Mouse (Mus musculus) heart, embryonic 16.5 days (tissue): ENCODE measurements around the gene Card9. TPM values are rescaled to one million over a fixed set of nuclear protein-coding genes. Genes with fewer than 3 reads are reported as not detected.

Experiments
- ATAC-seq: fragments of 200-750 bp; cut with Nextera tagmentation; replicated peaks from 2 replicates; pipeline ENCODE4 v1.8.0; 2017; ENCODE audit warnings: moderate number of reproducible peaks; ENCODE audit not compliant: insufficient read depth, low FRiP score; ENCODE audit errors: extremely low read depth
- H3K27ac ChIP-seq: fragments of 300-500 bp; sonication (generic); 2 replicates; pipeline ENCODE4 v1.5.1; 2014; ENCODE audit warnings: mild to moderate bottlenecking, low read length, control low read depth, moderate library complexity
- H3K27me3 ChIP-seq: fragments of 300-500 bp; sonication (generic); 2 replicates; pipeline ENCODE4 v1.6.1; 2014; ENCODE audit warnings: low read length, mixed read lengths; ENCODE audit not compliant: control insufficient read depth, insufficient read depth
- H3K36me3 ChIP-seq: fragments of 300-500 bp; sonication (generic); 2 replicates; pipeline ENCODE4 v1.6.1; 2014; ENCODE audit not compliant: control insufficient read depth, insufficient read depth
- H3K4me1 ChIP-seq: fragments of 300-500 bp; sonication (generic); 2 replicates; pipeline ENCODE4 v1.6.1; 2014; ENCODE audit warnings: low read length, mixed read lengths; ENCODE audit not compliant: control insufficient read depth, insufficient read depth
- H3K4me2 ChIP-seq: fragments of 300-500 bp; sonication (generic); 2 replicates; pipeline ENCODE4 v1.6.1; 2014; ENCODE audit warnings: low read depth, mild to moderate bottlenecking, control low read depth, low read length
- H3K4me3 ChIP-seq: fragments of 300-500 bp; sonication (generic); 2 replicates; pipeline ENCODE4 v1.5.1; 2014; ENCODE audit warnings: mild to moderate bottlenecking, control low read depth, low read length
- H3K9ac ChIP-seq: fragments of 300-500 bp; sonication (generic); 2 replicates; pipeline ENCODE4 v1.6.1; 2014; ENCODE audit warnings: low read length, control low read depth
- H3K9me3 ChIP-seq: fragments of 300-500 bp; sonication (generic); replicated peaks from 2 replicates; pipeline ENCODE4 v1.6.1; 2016; ENCODE audit warnings: low read length; ENCODE audit not compliant: control insufficient read depth
- WGBS: fragments of 180-500 bp; shearing (Covaris S2); extraction: QIAGEN DNeasy Blood & Tissue Kit; methylation state at CpG from one replicate; pipeline ENCODE4 v1.1.7; 2014; 5-methylcytosine and 5-hydroxymethylcytosine counted together
- polyA plus RNA-seq: library from polyadenylated mRNA; unstranded; fragments of >200 nt; fragmentation: Nextera tagmentation; extraction: Ambion mirVana; gene quantifications from 2 replicates; pipeline ENCODE4 v1.2.1, GENCODE M21; 2015

The Card9 gene
- polyA plus RNA-seq, 1 experiment from 2014 or later: 1.2 TPM

DNA sequence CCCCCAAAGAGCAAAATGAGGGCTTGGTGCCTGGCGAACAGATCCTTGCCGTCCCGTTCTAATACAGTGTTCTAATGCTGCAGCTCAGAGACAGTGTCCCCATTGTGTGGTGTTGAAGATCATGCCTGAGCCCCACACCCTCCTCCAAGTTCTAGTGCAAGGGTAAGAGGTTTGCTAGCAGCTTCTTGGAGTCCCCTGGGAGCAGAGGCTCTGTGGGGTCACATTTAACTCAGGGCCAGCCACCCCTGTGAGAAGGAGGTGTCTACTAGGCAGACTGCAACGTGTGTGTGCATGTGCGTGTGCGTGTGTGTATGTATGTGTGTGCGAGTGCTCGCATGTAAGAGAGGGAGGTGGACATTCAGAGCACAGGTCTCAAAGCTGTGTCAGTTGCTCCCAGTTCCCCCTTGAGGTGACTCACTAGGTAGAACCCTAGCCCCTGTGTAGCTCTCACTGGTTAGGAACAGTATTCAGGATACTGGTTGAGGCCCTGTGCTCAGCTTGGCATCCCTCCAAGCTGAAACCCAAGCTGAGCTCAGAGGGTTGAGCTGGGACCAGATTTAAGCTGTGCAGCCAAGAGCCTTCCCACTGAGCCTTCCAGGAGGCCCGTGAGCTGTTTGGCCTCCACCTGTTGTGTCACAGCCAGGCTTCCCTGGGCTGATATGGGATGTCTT lies 44.0 kb downstream of the Card9 start:
- peak overlapping the region; percentile 95 for H3K27ac ChIP-seq
- peak overlapping the region; percentile 91 for H3K4me3 ChIP-seq
- peaks cover 44% of the 10 kb centered on the region for H3K4me1 ChIP-seq
- no peaks in the 10 kb centered on the region for H3K9me3 ChIP-seq
- peak overlapping the region; percentile 77 for H3K4me2 ChIP-seq
- no peak for ATAC-seq
- H3K27me3 ChIP-seq: no peaks in the 10 kb centered on the region
- 56% methylated on average over 9 of the region's 9 CpGs for WGBS
- peak overlapping the region; percentile 96 for H3K9ac ChIP-seq
- no peaks in the 10 kb centered on the region for H3K36me3 ChIP-seq

DNA sequence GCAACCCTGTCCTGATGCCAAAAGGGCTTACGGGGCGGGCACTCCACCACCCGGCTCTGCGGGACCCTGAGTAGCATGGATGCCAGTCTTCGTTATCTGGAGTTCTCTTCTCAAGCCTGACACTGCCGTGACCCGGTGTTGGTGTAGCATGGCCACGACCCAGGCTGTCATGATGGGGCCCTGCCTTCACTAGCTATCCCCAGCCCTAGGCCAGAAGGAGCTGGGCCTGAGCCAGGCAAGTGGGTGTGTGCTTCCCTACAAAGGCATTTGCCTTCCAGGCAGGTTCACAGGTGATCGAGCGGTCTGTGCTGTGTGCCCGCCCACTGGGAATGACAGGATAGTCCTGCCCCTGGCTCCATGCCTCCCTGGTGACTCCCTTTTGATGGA lies 44.8 kb downstream of the Card9 start:
- peak; percentile 18 for ATAC-seq
- WGBS: 3% methylated on average over 11 of the region's 11 CpGs
- H3K27me3 ChIP-seq: no peaks in the 10 kb centered on the region
- H3K9ac ChIP-seq: peak overlapping the region; percentile 96
- H3K4me3 ChIP-seq: peak overlapping the region; percentile 91
- H3K27ac ChIP-seq: peak overlapping the region; percentile 95
- peak overlapping the region; percentile 77 for H3K4me2 ChIP-seq
- peaks cover 44% of the 10 kb centered on the region for H3K4me1 ChIP-seq
- no peaks in the 10 kb centered on the region for H3K9me3 ChIP-seq
- H3K36me3 ChIP-seq: no peaks in the 10 kb centered on the region

DNA sequence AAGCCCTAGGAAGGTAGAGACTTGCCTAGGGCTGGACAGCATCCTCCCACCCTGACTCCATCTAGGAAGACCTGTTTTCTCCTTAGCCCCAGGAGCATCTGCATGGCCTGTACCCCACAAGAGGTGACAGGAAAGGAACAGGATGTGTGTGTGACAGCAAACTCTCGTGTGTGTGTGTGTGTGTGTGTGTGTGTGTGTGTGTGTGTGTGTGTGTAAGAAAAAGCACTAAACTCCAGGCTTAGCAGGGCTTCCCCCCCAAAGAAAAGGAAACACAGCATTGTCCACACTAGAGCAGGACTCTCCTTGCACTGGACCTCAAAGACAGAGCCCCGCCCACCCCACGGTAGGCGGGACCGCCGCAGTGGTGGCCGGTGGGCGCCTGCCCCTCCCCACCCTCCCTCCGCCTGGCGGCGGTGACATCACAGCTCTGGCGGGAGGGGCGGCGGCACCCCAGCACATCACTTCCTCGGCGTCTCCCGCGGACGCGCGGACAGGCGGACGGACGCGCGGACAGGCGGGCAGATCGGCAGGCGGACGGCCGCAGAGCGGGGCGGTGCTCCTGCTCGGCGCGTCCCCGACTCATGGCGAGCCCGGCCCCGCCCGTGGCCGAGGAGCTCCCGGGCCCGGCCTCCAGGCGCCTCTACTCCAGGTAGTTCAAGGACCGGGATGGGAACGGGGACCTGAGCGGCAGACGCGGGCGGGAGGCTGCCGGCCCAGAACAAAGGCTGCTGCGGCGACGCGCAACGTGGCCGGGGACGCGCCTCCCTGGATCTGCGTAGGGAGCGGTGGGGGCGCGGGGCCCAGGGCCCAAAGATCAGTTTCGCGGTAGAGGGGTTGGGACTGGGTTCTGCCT lies 45.4 kb downstream of the Card9 start, which contains the start of gene Gpsm1:
Gene Gpsm1 (plus strand): TSS at position 444 of the 853 bp plus-strand sequence.
- Histone ChIP-seq H3K4me1 (peaks cover 40% of the 10 kb centered on the region), H3K9ac (peak within 1 kb of the TSS; percentile 96), H3K27ac (peak within 1 kb of the TSS; percentile 95), H3K4me3 (peak within 1 kb of the TSS; percentile 91), H3K36me3 (no peaks in the 10 kb centered on the region), H3K27me3 (no peaks in the 10 kb centered on the region), H3K4me2 (peak within 1 kb of the TSS; percentile 77), H3K9me3 (no peaks in the 10 kb centered on the region)
- peak; percentile 82 for ATAC-seq
- WGBS: under 1% methylated on average over 63 of the region's 66 CpGs

DNA sequence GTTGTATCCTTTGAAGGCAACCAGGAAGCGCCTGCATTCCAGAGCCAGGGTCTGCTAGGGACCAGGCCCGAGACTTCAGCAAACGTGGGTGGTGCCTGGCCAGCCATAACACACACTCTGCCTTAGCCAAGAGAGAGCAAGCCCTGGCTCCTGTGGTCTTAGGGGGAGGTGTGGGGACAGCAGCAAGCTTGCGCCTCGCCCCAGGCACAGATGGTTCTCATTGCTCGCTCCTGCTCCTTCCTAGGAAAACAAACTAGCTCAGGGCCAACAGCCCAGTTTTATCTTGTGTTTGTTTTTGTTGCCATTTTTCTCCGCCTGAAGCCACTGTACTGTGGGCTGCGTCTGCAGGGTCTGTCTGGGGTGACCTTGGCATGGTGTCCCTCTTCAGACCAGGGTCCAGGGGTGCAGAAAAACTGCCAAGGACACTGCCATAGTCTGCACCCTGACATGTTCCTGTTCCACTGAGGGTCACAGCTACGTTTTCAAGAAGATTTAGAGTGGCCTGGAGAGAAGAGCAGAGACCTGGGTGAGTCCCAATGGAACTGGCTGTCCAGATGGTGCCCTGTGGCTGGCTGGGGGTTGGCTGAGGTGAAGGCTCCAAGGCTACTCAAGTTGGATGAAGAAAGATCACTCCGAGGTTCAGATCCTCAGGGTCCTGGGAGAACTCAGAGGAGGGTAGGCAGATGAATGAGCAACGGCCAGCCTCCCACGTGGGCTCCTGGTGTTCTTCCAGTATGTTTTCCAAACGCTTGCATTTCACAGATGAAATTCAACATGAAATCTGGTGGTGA lies 46.2 kb downstream of the Card9 start:
- H3K4me2 ChIP-seq: peak overlapping the region; percentile 77
- ATAC-seq: no peak
- H3K36me3 ChIP-seq: no peaks in the 10 kb centered on the region
- H3K9me3 ChIP-seq: no peaks in the 10 kb centered on the region
- peaks cover 46% of the 10 kb centered on the region for H3K4me1 ChIP-seq
- H3K27me3 ChIP-seq: no peaks in the 10 kb centered on the region
- peak overlapping the region; percentile 95 for H3K27ac ChIP-seq
- peak overlapping the region; percentile 96; the same call in 1 of the 2 replicates for H3K9ac ChIP-seq
- WGBS: 47% methylated on average over 13 of the region's 13 CpGs
- peak overlapping the region; percentile 91 for H3K4me3 ChIP-seq

DNA sequence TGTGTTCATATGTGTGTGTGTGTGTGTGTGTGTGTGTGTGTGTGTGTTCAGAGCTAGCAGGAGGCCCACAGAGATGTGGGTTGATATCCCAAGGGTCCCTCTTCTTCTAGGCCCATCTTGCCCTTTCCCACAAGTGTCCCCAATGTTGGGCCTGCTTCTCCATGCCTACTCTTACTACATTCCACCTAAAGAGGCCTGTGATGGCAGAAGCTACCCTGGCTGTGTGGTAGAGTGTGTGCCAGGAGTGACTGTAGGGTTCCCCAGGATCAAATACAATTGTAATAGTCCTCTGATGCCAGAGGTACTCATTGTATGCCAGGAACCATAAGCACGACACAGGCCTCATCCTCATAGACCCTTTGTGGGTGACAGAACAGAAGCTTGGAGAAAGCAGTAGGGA lies 47.3 kb downstream of the Card9 start:
- Histone ChIP-seq H3K9ac (no peak overlapping the region), H3K4me1 (peaks cover 49% of the 10 kb centered on the region), H3K4me3 (no peak overlapping the region), H3K27ac (no peak overlapping the region), H3K27me3 (no peaks in the 10 kb centered on the region), H3K36me3 (no peaks in the 10 kb centered on the region), H3K4me2 (no peak overlapping the region), H3K9me3 (no peaks in the 10 kb centered on the region)
- ATAC-seq: no peak
- 91% methylated on average over 1 of the region's 1 CpGs for WGBS

DNA sequence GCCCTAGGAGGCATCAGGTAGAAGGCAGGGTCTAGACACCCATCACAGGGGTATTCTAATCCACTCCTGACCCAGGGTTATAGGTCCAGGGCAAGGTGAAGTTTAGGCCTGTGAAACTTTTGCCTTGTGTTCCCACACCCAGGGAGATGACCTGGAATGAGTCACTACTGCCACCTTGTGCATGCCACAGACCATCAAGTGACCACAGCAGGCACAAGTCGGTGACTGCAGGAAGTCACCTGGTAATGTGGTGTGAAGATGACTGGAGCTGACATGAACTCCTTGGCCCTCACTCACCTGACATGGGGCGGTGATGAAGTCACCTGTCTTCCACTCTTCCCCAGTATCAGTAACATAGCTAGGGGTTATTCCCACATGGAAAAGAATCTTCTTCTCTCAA lies 47.9 kb downstream of the Card9 start:
- no peaks in the 10 kb centered on the region for H3K36me3 ChIP-seq
- WGBS: 55% methylated on average over 2 of the region's 2 CpGs
- no peak overlapping the region for H3K4me2 ChIP-seq
- no peaks in the 10 kb centered on the region for H3K27me3 ChIP-seq
- no peaks in the 10 kb centered on the region for H3K9me3 ChIP-seq
- H3K27ac ChIP-seq: no peak overlapping the region
- 0 out of 2 replicates have a peak overlapping the region, but pooled peaks have one; percentile 31 for H3K9ac ChIP-seq
- ATAC-seq: no peak
- H3K4me3 ChIP-seq: no peak overlapping the region
- H3K4me1 ChIP-seq: peaks cover 45% of the 10 kb centered on the region

DNA sequence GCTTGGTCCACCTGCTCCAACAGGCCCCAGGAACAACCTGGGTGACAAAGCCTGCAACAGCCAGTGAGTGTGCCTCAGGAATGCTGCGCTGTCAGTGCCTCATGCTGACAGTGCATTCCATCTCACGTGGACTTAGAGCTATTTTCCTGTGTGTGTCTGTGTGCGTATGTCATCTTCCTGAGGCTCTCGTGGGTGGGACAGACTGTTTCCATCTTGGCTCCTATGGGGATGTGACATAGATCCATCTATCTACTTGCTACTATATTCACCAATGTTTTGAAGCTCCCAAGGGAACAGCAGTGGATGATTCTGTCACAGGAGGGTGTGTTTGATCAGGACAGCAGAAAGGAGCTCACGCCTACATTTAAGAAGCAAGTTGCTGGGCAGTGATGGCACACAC lies 48.8 kb downstream of the Card9 start:
- Histone ChIP-seq H3K4me1 (peaks cover 36% of the 10 kb centered on the region), H3K27ac (no peak overlapping the region)

DNA sequence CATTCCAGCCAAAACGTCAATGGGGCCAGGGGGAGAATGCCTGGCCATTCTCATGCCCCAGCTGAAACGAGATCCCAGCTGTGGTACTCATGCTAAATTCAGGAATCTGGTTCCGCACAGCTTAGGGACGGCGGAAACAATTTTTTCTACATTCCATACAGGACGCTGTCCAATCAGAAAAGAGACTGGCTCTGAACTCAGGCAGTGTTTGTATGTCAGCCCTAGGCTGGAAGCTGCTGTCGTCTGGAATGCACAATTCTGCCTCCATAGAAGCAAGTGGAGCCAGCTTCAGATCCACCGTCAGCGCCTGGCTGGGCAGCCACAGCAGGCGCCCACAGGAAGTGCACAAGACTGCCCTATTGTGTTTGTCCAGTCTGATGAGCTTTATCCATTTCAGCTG lies 51.0 kb downstream of the Card9 start:
- Histone ChIP-seq H3K9ac (0 out of 2 replicates have a peak overlapping the region, but pooled peaks have one; percentile 23), H3K4me2 (peak overlapping the region; percentile 24; the same call in 1 of the 2 replicates), H3K27me3 (no peaks in the 10 kb centered on the region), H3K36me3 (no peaks in the 10 kb centered on the region), H3K9me3 (no peaks in the 10 kb centered on the region), H3K4me1 (peaks cover 22% of the 10 kb centered on the region), H3K4me3 (no peak overlapping the region), H3K27ac (peak overlapping the region; percentile 63)
- ATAC-seq: peak; percentile 40; the same call in 1 of the 2 replicates
- WGBS: 13% methylated on average over 10 of the region's 10 CpGs

More for the DNA sequence above, 48.8 kb downstream of the Card9 start:
- ATAC-seq: no peak
- Histone ChIP-seq H3K36me3 (no peaks in the 10 kb centered on the region), H3K4me3 (no peak overlapping the region), H3K27me3 (no peaks in the 10 kb centered on the region), H3K4me2 (no peak overlapping the region), H3K9me3 (no peaks in the 10 kb centered on the region), H3K9ac (no peak overlapping the region)
- 48% methylated on average over 5 of the region's 5 CpGs for WGBS
